Mouse (Mus musculus) liver, embryonic 13.5 days (tissue): ENCODE measurements around the gene Otud6a. TPM values are rescaled to one million over a fixed set of nuclear protein-coding genes. Genes with fewer than 3 reads are reported as not detected.

Experiments
- ATAC-seq: fragments of 200-750 bp; cut with Nextera tagmentation; 2 replicates; pipeline ENCODE4 v1.8.0; 2017; ENCODE audit warnings: low read depth, mild to moderate bottlenecking, moderate number of reproducible peaks, moderate library complexity
- DNase-seq: peaks from one replicate; pipeline ENCODE4 v3.0.0; 2022
- H3K27ac ChIP-seq: fragments of 300-500 bp; sonication (generic); 2 replicates; pipeline ENCODE4 v1.5.1; 2015; ENCODE audit warnings: moderate library complexity, mild to moderate bottlenecking, inconsistent platforms
- H3K27me3 ChIP-seq: fragments of 300-500 bp; sonication (generic); 2 replicates; pipeline ENCODE4 v1.6.1; 2015; ENCODE audit warnings: mild to moderate bottlenecking, inconsistent platforms
- H3K36me3 ChIP-seq: fragments of 300-500 bp; sonication (generic); 2 replicates; pipeline ENCODE4 v1.6.1; 2015; ENCODE audit warnings: mild to moderate bottlenecking, inconsistent platforms
- H3K4me1 ChIP-seq: fragments of 300-500 bp; sonication (generic); replicated peaks from 2 replicates; pipeline ENCODE4 v1.6.1; 2015; ENCODE audit warnings: inconsistent platforms
- H3K4me2 ChIP-seq: fragments of 300-500 bp; sonication (generic); 2 replicates; pipeline ENCODE4 v1.6.1; 2015; ENCODE audit warnings: inconsistent platforms, mild to moderate bottlenecking, moderate library complexity
- H3K4me3 ChIP-seq: fragments of 300-500 bp; sonication (generic); replicated peaks from 2 replicates; pipeline ENCODE4 v1.5.1; 2015; ENCODE audit warnings: mild to moderate bottlenecking, inconsistent platforms
- H3K9ac ChIP-seq: fragments of 300-500 bp; sonication (generic); 2 replicates; pipeline ENCODE4 v1.6.1; 2015; ENCODE audit warnings: mild to moderate bottlenecking, inconsistent platforms
- H3K9me3 ChIP-seq: fragments of 300-500 bp; sonication (generic); replicated peaks from 2 replicates; pipeline ENCODE4 v1.6.1; 2016; ENCODE audit warnings: inconsistent platforms
- WGBS: fragments of 180-500 bp; shearing (Covaris S2); methylation state at CpG from one replicate; pipeline ENCODE4 v1.1.7; 2015; ENCODE audit not compliant: insufficient replicate concordance; 5-methylcytosine and 5-hydroxymethylcytosine counted together
- microRNA counts: library from miRNA; unstranded; fragments of <30 nt; microRNA quantifications from one replicate; lab custom pipeline; 2016
- microRNA-seq: library from miRNA; unstranded; fragments of <30 nt; microRNA quantifications from one replicate; pipeline ENCODE4, GENCODE M21; 2016
- polyA plus RNA-seq: library from polyadenylated mRNA; unstranded; fragments of >200 nt; fragmentation: Nextera tagmentation; extraction: Ambion mirVana; gene quantifications from 2 replicates; pipeline ENCODE4 v1.2.1, GENCODE M21; 2015

Gene Otud6a
- polyA plus RNA-seq, 1 experiment from 2014 or later = not detected

DNA sequence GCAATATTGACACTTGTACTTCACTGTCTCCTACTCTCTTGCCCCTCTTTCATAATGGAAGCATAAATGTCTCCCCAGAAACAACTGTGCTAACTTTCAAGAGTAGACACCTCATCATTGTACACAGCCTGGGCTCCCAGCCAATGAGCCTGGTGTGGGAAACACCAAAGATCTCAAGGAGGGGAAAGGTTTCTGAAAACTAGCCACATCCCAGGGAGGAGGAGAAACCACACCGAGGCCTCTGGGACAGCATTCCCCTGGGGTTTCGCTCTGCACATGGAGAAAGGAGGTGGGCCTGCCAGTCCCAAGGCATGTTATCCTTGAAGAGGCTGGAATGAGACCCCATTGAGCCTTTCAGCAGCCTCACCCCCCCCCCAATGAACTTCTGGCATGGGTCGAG, 41.3 kb downstream of the Otud6a start:
- no peaks in the 10 kb centered on the region for H3K9me3 ChIP-seq
- H3K4me2 ChIP-seq = no peak overlapping the region
- H3K4me1 ChIP-seq = peaks cover 3% of the 10 kb centered on the region
- WGBS = 77% methylated on average over 3 of the region's 3 CpGs
- no peaks in the 10 kb centered on the region; the same call in 1 of the 2 replicates for H3K27me3 ChIP-seq
- DNase-seq (no peak), ATAC-seq (no peak)
- H3K27ac ChIP-seq = no peak overlapping the region
- H3K9ac ChIP-seq = no peak overlapping the region
- no peak overlapping the region for H3K4me3 ChIP-seq
- H3K36me3 ChIP-seq = no peaks in the 10 kb centered on the region

GRCm38 (mm10) chrX:100471491-100471890, 42.7 kb downstream of the Otud6a start:
- no peak overlapping the region for H3K4me2 ChIP-seq
- no peak overlapping the region for H3K9ac ChIP-seq
- ATAC-seq (no peak), DNase-seq (no peak)
- H3K27ac ChIP-seq = no peak overlapping the region
- no peaks in the 10 kb centered on the region for H3K36me3 ChIP-seq
- H3K27me3 ChIP-seq = no peaks in the 10 kb centered on the region; the same call in 1 of the 2 replicates
- WGBS = 59% methylated on average over 3 of the region's 3 CpGs
- peaks cover 11% of the 10 kb centered on the region for H3K4me1 ChIP-seq
- H3K4me3 ChIP-seq = no peak overlapping the region
- no peaks in the 10 kb centered on the region for H3K9me3 ChIP-seq

- 39% methylated on average over 4 of the region's 4 CpGs for WGBS
- ATAC-seq (peak; percentile 81), DNase-seq (no peak)
These were observed 46.9 kb downstream of the Otud6a start for GRCm38 (mm10) chrX:100475569-100476223.

More at GRCm38 (mm10) chrX:100475569-100476223, 46.9 kb downstream of the Otud6a start:
- no peaks in the 10 kb centered on the region for H3K9me3 ChIP-seq
- no peak overlapping the region for H3K9ac ChIP-seq
- no peak overlapping the region for H3K4me2 ChIP-seq
- no peaks in the 10 kb centered on the region; the same call in 1 of the 2 replicates for H3K27me3 ChIP-seq
- no peak overlapping the region for H3K4me3 ChIP-seq
- H3K36me3 ChIP-seq = no peaks in the 10 kb centered on the region
- H3K4me1 ChIP-seq = peaks cover 11% of the 10 kb centered on the region
- 0 out of 2 replicates have a peak overlapping the region, but pooled peaks have one; percentile 36 for H3K27ac ChIP-seq

MicroRNAs encoded within 50 kb of the gene (microRNA counts, 519-probe panel; counts per million panel counts)
- 2,400 counts per million, percentile 9 among the panel's probes with 10 or more counts for microRNA mmu-miR-676 (lab: Ali Mortazavi, UCI)

Small RNA genes lying within 50 kb of the gene (microRNA-seq; reads per million reads assigned to microRNA genes)
- 591 reads per million, percentile 71 among the genes with 10 or more reads in this experiment for gene Mir676

Other genes starting within 250 kb of the Otud6a start
- gene Awat2, start 13.7 kb downstream of the Otud6a start, polyA plus RNA-seq = 0.23 and 0.39 TPM in 2 replicates
- 17.5 and 20.3 TPM in 2 replicates for gene Igbp1, start 65.3 kb downstream of the Otud6a start, polyA plus RNA-seq
- not detected in 2 replicates for gene Dgat2l6, start 95.8 kb downstream of the Otud6a start, polyA plus RNA-seq
- not detected in 2 replicates for gene Awat1, start 143.2 kb downstream of the Otud6a start, polyA plus RNA-seq
- 0.13 and 0.20 TPM in 2 replicates for gene P2ry4, start 165.9 kb downstream of the Otud6a start, polyA plus RNA-seq
- gene Arr3, start 176.5 kb downstream of the Otud6a start, polyA plus RNA-seq = not detected in 2 replicates
- 20.9 and 25.7 TPM in 2 replicates for gene Kif4, start 196.7 kb downstream of the Otud6a start, polyA plus RNA-seq
- gene Pdzd11, start 197.6 kb downstream of the Otud6a start, polyA plus RNA-seq = 71.8 and 74.4 TPM in 2 replicates